Mouse (Mus musculus): Measurements from ENCODE around the gene Tap2.
A peak's percentile ranks its signal among the peaks of the same experiment; 100 is the strongest.
"Not testable (repeated sequence)": the region's sequence is repeated elsewhere in the genome, so short reads cannot be mapped to it uniquely, and the experiment has no call there.

The Tap2 gene

DNA sequence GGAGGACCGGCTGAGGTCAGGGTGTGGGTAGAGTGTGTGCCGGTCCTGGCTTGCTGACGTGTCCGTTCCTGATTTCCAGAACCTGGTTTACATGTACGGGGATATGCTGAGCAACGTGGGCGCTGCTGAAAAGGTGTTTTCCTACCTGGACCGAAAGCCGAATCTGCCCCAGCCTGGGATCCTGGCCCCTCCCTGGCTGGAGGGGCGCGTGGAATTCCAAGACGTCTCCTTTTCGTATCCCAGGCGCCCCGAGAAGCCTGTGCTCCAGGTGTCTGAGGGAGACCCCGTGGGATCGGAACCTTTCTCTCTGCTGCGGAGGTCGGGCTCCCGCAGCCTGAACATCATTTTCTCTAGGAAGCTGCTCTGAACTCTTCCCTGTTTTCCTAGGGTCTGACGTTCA, 10.6 kb downstream of the Tap2 start:
- no peak for DNase-seq (ENCODE audit: low read depth, low spot score)

DNA sequence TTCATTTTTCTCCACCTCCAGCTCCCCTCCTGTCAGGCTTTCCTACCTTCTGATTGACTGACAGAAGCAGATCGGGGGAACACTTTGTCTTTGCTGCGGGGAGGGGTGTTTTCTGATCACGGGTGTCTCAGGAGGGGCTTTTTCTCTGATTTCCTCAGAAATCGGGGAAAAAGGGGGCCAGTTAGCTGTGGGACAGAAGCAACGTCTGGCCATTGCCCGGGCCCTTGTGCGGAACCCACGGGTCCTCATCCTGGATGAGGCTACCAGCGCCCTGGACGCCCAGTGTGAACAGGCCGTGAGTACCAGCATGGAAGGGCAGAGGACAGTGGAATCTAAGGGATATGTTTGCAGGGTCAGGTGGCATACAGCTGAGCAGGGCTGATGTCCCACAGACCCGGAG, 11.8 kb downstream of the Tap2 start:
- no peak for DNase-seq (ENCODE audit: low read depth, low spot score)

DNA sequence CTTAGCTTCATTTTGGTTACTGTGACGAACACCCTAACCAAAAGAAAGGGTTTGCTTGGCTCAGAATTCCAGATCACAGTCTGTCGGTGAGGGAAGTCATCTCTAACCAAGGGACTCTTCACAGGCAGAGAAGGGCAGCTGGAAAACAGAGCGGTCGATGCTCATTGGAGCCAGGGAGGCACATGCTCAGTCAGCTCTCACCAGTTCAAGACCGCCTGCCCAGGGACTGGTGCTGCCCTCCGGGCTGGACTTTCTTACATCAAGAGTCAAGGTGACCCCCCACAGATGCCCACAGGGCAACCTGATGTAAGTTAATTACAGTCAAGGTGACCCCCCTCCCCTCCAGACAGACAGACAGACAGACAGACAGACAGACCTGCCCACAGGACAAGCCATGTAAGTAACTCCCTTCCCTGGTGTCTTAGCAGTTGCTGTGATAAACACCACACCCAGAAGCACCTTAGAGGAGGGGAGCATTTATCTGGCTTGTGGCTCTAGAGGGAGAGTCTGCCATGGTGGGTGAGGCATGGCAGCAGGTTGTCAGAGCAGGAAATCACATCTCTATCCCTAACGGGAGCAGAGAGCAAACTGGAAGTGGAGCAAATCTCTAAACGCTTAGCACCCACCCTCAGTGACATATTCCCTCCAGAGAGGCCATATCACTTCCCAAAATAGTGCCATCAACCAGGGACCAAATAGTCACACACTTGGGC, 14.0 kb downstream of the Tap2 start:
- DNase-seq (ENCODE audit: low read depth, low spot score) = no peak

GRCm38 (mm10) chr17:34217986-34218385, 14.7 kb downstream of the Tap2 start:
- no peak for DNase-seq (ENCODE audit: low read depth, low spot score)

DNA sequence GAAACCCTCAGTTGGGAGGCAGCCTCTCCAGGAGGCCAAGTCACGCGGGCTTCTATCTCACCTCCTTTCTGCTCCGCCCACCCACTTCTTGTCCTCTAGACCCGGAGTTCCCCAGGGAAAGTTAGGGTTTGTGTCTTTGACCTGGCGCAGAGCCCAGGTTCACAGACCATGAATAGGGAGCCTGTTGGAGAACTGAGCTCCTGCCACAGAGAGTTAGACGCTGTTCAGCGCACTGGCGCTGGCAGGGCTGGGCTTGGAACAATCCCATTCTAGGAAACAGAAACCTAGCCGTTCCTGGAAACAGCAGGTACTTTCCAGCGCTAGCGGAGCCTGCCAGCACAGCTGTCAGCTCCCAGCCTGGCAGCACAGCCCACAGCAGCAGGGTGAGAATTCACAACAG, 15.3 kb downstream of the Tap2 start:
- DNase-seq (ENCODE audit: low read depth, low spot score) = no peak

DNA sequence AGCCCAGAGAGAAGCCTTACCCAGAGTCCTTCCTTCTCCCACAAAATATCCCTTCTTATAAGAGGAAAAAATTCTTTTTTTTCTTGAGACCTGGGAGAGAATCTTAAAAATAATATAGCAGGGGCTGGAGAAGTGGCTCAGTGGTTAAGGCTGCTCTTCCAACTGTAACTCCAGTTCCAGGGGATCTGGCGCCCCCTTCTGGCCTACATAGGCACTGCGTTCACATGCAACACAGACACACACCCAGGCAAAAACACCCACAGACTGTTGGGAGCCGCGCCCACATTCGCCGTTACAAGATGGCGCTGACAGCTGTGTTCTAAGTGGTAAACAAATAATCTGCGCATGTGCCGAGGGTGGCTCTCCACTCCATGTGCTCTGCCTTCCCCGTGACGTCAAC, 15.8 kb downstream of the Tap2 start:
- DNase-seq (ENCODE audit: low read depth, low spot score) = not testable (repeated sequence)

DNA sequence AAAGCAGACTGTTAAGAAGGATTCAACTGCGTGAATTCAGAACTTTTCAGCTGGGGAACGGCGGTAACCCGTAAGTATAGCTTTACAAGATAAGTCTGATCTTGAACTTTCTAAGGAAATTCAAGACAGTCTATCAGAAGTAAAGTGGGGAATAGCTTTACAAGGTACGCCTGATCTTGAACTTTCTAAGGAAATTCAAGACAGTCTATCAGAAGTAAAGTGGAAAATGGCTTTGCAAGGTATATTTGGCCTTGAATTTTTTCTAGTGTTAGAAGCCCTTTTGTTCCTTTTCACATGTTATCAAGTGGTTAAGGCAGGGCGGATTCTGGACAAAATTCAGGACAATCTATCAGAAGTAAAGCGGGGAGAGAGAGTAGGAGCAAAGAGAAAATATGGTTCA, 16.5 kb downstream of the Tap2 start:
- not testable (repeated sequence) for DNase-seq (ENCODE audit: low read depth, low spot score)

DNA sequence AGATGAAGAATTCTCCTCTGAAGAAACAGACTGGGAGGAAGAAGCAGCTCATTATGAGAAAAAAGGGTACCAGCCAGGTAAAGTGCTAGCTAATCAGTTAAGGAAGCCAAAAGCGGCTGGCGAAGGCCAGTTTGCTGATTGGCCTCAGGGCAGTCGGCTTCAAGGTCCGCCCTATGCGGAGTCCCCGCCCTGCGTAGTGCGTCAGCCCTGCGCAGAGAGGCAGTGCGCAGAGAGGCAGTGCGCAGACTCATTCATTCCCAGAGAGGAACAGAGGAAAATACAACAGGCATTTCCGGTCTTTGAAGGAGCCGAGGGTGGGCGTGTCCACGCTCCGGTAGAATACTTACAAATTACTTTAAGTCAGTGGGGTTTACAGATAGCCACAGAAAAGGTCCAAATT, 17.1 kb downstream of the Tap2 start:
- not testable (repeated sequence) for DNase-seq (ENCODE audit: low read depth, low spot score)

- DNase-seq (ENCODE audit: low read depth, low spot score) = no peak
Observed at GRCm38 (mm10) chr17:34224816-34225215, 21.5 kb downstream of the Tap2 start.

- DNase-seq (ENCODE audit: low read depth, low spot score) = no peak
Observed at GRCm38 (mm10) chr17:34225426-34225825, 22.1 kb downstream of the Tap2 start.

GRCm38 (mm10) chr17:34225911-34226310, 22.6 kb downstream of the Tap2 start:
- DNase-seq (ENCODE audit: low read depth, low spot score) = not testable (repeated sequence)

- DNase-seq (ENCODE audit: low read depth, low spot score) = not testable (repeated sequence)
Observed at GRCm38 (mm10) chr17:34230971-34231370, 27.6 kb downstream of the Tap2 start.

- DNase-seq (ENCODE audit: low read depth, low spot score) = not testable (repeated sequence)
Observed at GRCm38 (mm10) chr17:34232021-34232420, 28.7 kb downstream of the Tap2 start.

DNA sequence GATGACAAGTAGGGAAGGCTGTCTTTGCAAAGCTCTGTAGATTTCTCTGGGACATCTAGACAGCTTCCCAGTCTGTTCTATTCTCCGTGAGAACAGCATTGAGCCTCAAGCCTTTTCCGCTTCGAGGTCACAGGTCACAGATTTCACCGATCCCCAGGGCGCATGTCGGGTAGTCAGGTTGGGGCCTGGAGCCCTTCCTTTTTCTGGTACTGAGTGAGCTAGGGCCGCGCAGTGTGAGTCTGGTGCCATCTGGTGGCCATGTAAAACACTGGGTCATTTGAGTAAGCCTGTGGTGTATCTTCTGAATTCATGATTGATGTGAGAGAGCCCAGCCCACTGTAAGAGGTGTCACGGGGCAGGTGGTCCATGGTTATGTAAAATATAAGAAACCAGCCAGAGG, 31.6 kb downstream of the Tap2 start:
- peak; percentile 33 for DNase-seq (ENCODE audit: low read depth, low spot score)

DNA sequence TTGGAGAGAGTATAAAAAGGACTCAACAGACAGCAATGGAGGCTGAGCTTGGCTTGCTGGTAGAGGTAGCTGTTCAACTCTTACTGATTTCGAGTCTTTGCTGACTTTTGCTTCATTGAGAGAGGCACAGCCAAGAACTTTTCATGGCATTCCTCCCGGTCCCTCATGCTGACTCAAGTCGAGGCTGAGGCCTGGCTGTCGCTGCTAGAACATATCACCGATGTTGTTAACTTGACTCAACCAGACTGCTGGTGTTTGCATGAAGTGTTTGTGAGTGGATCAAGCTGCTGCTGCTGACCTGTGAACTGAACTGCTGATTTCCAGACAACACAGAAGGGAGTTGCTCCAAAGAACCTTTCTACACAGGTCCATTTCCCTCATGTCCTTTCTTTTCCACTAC, 33.4 kb downstream of the Tap2 start:
- no peak for DNase-seq (ENCODE audit: low read depth, low spot score)

- DNase-seq (ENCODE audit: low read depth, low spot score) = no peak
Observed at GRCm38 (mm10) chr17:34237741-34238140, 34.4 kb downstream of the Tap2 start.

- no peak for DNase-seq (ENCODE audit: low read depth, low spot score)
Observed at GRCm38 (mm10) chr17:34238706-34239105, 35.4 kb downstream of the Tap2 start, which contains the start of gene H2-Ob. Gene H2-Ob (plus strand): TSS chr17:34238903.

DNA sequence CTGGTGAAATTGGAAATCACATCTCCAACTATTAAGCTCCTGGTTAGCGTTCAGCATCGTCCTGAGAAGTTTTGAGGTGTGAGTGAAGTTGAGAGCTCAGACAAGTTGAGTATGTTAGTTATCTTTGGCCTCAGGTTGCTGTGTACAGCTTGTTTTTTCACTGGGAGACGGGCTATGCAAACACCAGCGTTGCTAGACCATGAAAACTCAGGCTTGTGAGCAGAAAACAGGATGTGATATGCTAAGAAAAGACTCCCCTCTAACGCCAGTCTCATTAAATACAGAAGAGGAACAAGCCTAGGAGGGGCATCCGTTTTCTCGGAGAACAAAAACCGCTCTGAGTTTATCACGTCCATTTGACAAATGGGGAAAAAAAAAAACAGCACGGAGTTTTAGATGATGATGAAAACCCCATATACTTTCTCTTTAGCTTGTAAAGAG, 36.3 kb downstream of the Tap2 start:
- no peak for DNase-seq (ENCODE audit: low read depth, low spot score)

DNA sequence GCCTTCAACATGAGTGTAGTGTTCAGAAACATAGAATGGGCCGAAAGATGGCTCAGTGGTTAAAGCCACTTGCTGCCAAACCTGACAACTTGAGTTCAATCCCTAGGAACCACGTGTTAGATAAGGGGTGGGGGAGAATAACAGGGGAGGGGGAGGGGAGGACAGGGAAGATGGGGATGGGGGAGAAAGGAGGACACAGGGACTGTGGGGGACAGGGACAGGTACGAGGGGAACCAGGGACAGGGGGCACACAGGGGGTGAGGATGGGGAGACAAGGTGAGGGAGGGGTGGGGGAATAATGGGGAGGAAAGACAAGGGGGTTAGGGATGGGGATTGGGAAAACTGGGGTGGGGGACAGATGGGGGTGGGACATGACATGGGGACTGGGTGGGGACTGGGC, 37.0 kb downstream of the Tap2 start:
- DNase-seq (ENCODE audit: low read depth, low spot score) = no peak

- no peak for DNase-seq (ENCODE audit: low read depth, low spot score)
Observed at GRCm38 (mm10) chr17:34240916-34241315, 37.6 kb downstream of the Tap2 start.

GRCm38 (mm10) chr17:34244656-34245055, 41.3 kb downstream of the Tap2 start:
- DNase-seq (ENCODE audit: low read depth, low spot score) = no peak

GRCm38 (mm10) chr17:34247047-34247446, 43.7 kb downstream of the Tap2 start:
- DNase-seq (ENCODE audit: low read depth, low spot score) = no peak

DNA sequence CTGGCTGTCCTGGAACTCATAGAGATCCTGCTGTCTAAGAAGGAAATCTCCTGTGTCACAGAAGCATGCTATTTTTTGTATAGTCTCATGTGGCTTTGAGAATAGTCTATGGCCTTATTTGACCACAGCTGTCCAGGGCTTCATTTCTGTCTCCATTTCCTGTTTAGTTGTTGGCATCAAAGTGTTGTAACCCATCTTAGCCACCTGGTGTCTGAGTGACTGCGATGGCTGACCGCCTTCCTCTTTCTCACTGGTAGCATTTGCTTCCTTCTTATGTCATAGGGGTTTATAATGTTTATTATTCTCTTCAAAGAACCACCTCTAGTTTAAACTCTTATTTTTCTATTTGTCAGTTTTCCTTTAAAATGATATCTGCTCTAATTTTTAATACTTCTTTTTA, 45.4 kb downstream of the Tap2 start:
- no peak for DNase-seq (ENCODE audit: low read depth, low spot score)

- no peak for DNase-seq (ENCODE audit: low read depth, low spot score)
Observed at GRCm38 (mm10) chr17:34249361-34249760, 46.0 kb downstream of the Tap2 start.

Data from retina, adult 2 months (tissue).